Mouse (Mus musculus) heart, embryonic 12.5 days (tissue): ENCODE measurements around the gene Pisd. TPM values are rescaled to one million over a fixed set of nuclear protein-coding genes. Genes with fewer than 3 reads are reported as not detected.
"Not testable (repeated sequence)": the region's sequence is repeated elsewhere in the genome, so short reads cannot be mapped to it uniquely, and the experiment has no call there.

Experiments used
- ATAC-seq: fragments of 200-750 bp; cut with Nextera tagmentation; 2 replicates; pipeline ENCODE4 v1.8.0; 2017; ENCODE audit warnings: moderate TSS enrichment, moderate library complexity; ENCODE audit not compliant: insufficient number of reproducible peaks, low FRiP score
- H3K27ac ChIP-seq: fragments of 300-500 bp; sonication (generic); 2 replicates; pipeline ENCODE4 v1.5.1; 2016; ENCODE audit warnings: mild to moderate bottlenecking, moderate library complexity; ENCODE audit not compliant: poor library complexity, severe bottlenecking
- H3K27me3 ChIP-seq: fragments of 300-500 bp; sonication (generic); replicated peaks from 2 replicates; pipeline ENCODE4 v1.6.1; 2016; ENCODE audit warnings: mild to moderate bottlenecking, moderate library complexity
- H3K36me3 ChIP-seq: fragments of 300-500 bp; sonication (generic); 2 replicates; pipeline ENCODE4 v1.6.1; 2016; ENCODE audit warnings: mild to moderate bottlenecking, moderate library complexity
- H3K4me1 ChIP-seq: fragments of 300-500 bp; sonication (generic); replicated peaks from 2 replicates; pipeline ENCODE4 v1.6.1; 2016; ENCODE audit warnings: mild to moderate bottlenecking
- H3K4me2 ChIP-seq: fragments of 300-500 bp; sonication (generic); 2 replicates; pipeline ENCODE4 v1.6.1; 2016; ENCODE audit warnings: mild to moderate bottlenecking, moderate library complexity
- H3K4me3 ChIP-seq: fragments of 300-500 bp; sonication (generic); 2 replicates; pipeline ENCODE4 v1.5.1; 2016; ENCODE audit warnings: mild to moderate bottlenecking
- H3K9ac ChIP-seq: fragments of 300-500 bp; sonication (generic); 2 replicates; pipeline ENCODE4 v1.6.1; 2016; ENCODE audit warnings: mild to moderate bottlenecking, moderate library complexity
- H3K9me3 ChIP-seq: fragments of 300-500 bp; sonication (generic); replicated peaks from 2 replicates; pipeline ENCODE4 v1.6.1; 2016; ENCODE audit warnings: mild to moderate bottlenecking, moderate library complexity
- whole genome bisulfite sequencing: fragments of 180-500 bp; shearing (Covaris S2); methylation state at CpG from one replicate; pipeline ENCODE4 v1.1.7; 2016; 5-methylcytosine and 5-hydroxymethylcytosine counted together
- polyA plus RNA-seq: library from polyadenylated mRNA; unstranded; fragments of >200 nt; fragmentation: Nextera tagmentation; extraction: Ambion mirVana; gene quantifications from 2 replicates; pipeline ENCODE4 v1.2.1, GENCODE M21; 2016

Gene Pisd
- polyA plus RNA-seq = 47.7 and 49.3 TPM in 2 replicates

GRCm38 (mm10) chr5:32785313-32785915 is at the start of gene Pisd:
Pisd (minus strand) TSS chr5:32785646.
- Histone ChIP-seq H3K4me1 (peaks cover 4% of the 10 kb centered on the region), H3K27ac (0 out of 2 replicates have a peak within 1 kb of the TSS, but pooled peaks have one; percentile 20), H3K4me3 (peak within 1 kb of the TSS; percentile 87), H3K4me2 (peak within 1 kb of the TSS; percentile 90), H3K27me3 (no peaks in the 10 kb centered on the region), H3K9ac (peak within 1 kb of the TSS; percentile 80), H3K36me3 (peaks cover 18% of the 10 kb centered on the region), H3K9me3 (no peaks in the 10 kb centered on the region)
- under 1% methylated on average over 51 of the region's 52 CpGs for WGBS
- ATAC-seq = peak; percentile 100

- Histone ChIP-seq H3K9ac (no peak overlapping the region), H3K4me2 (no peak overlapping the region), H3K36me3 (peaks cover 82% of the 10 kb centered on the region), H3K27me3 (no peaks in the 10 kb centered on the region), H3K9me3 (no peaks in the 10 kb centered on the region), H3K4me1 (no peaks in the 10 kb centered on the region), H3K4me3 (no peak overlapping the region), H3K27ac (no peak overlapping the region)
- no peak for ATAC-seq
- 76% methylated on average over 1 of the region's 1 CpGs for WGBS
Observed at GRCm38 (mm10) chr5:32834497-32834896, 49.1 kb upstream of the Pisd start.

- WGBS = 78% methylated on average over 2 of the region's 2 CpGs
- H3K9me3 ChIP-seq = no peaks in the 10 kb centered on the region
- peaks cover 87% of the 10 kb centered on the region for H3K36me3 ChIP-seq
Observed at GRCm38 (mm10) chr5:32830054-32830453, 44.6 kb upstream of the Pisd start.

GRCm38 (mm10) chr5:32828766-32829165 is 43.3 kb upstream of the Pisd start:
- H3K9ac ChIP-seq, H3K4me2 ChIP-seq, ATAC-seq, H3K27me3 ChIP-seq, H3K9me3 ChIP-seq, H3K27ac ChIP-seq, H3K4me3 ChIP-seq, H3K4me1 ChIP-seq: not testable (repeated sequence)
- H3K36me3 ChIP-seq = peaks cover 74% of the 10 kb centered on the region
- WGBS = 95% methylated on average over 1 of the region's 1 CpGs

More at GRCm38 (mm10) chr5:32830054-32830453, 44.6 kb upstream of the Pisd start:
- H3K4me3 ChIP-seq = no peak overlapping the region
- no peak overlapping the region for H3K4me2 ChIP-seq
- H3K27me3 ChIP-seq = no peaks in the 10 kb centered on the region
- no peaks in the 10 kb centered on the region for H3K4me1 ChIP-seq
- no peak overlapping the region for H3K9ac ChIP-seq
- no peak for ATAC-seq
- H3K27ac ChIP-seq = no peak overlapping the region

- no peaks in the 10 kb centered on the region for H3K9me3 ChIP-seq
- peaks cover 70% of the 10 kb centered on the region for H3K36me3 ChIP-seq
- ATAC-seq = no peak
- 70% methylated on average over 7 of the region's 7 CpGs for WGBS
- no peaks in the 10 kb centered on the region for H3K27me3 ChIP-seq
- no peak within 1 kb of the TSS for H3K4me3 ChIP-seq
- no peak within 1 kb of the TSS for H3K9ac ChIP-seq
- no peak within 1 kb of the TSS for H3K27ac ChIP-seq
- no peak within 1 kb of the TSS for H3K4me2 ChIP-seq
- no peaks in the 10 kb centered on the region for H3K4me1 ChIP-seq
Observed at GRCm38 (mm10) chr5:32827009-32827408, 41.6 kb upstream of the Pisd start, which contains the start of gene Gm20671. Gm20671 (minus strand) TSS chr5:32827109.

- peaks cover 71% of the 10 kb centered on the region for H3K36me3 ChIP-seq
- no peaks in the 10 kb centered on the region for H3K9me3 ChIP-seq
- no peaks in the 10 kb centered on the region for H3K27me3 ChIP-seq
- 91% methylated on average over 8 of the region's 8 CpGs for WGBS
- H3K27ac ChIP-seq = no peak overlapping the region
- no peak overlapping the region for H3K4me3 ChIP-seq
- no peak overlapping the region for H3K9ac ChIP-seq
- no peaks in the 10 kb centered on the region for H3K4me1 ChIP-seq
- no peak overlapping the region for H3K4me2 ChIP-seq
- no peak for ATAC-seq
Observed at GRCm38 (mm10) chr5:32820471-32820870, 35.0 kb upstream of the Pisd start.

- Histone ChIP-seq H3K36me3 (peaks cover 72% of the 10 kb centered on the region), H3K27me3 (no peaks in the 10 kb centered on the region)
Observed at GRCm38 (mm10) chr5:32815396-32815795, 29.9 kb upstream of the Pisd start.

GRCm38 (mm10) chr5:32786454-32786853 is 1.0 kb upstream of the Pisd start:
- H3K4me1 ChIP-seq, H3K4me2 ChIP-seq, H3K27ac ChIP-seq, ATAC-seq, H3K27me3 ChIP-seq, H3K9ac ChIP-seq, H3K9me3 ChIP-seq, H3K4me3 ChIP-seq: not testable (repeated sequence)
- H3K36me3 ChIP-seq = peaks cover 28% of the 10 kb centered on the region
- WGBS = 60% methylated on average over 1 of the region's 1 CpGs

More at GRCm38 (mm10) chr5:32815396-32815795, 29.9 kb upstream of the Pisd start:
- Histone ChIP-seq H3K27ac (no peak overlapping the region), H3K4me3 (no peak overlapping the region), H3K4me1 (no peaks in the 10 kb centered on the region), H3K4me2 (no peak overlapping the region), H3K9me3 (no peaks in the 10 kb centered on the region), H3K9ac (no peak overlapping the region)
- WGBS = 92% methylated on average over 4 of the region's 4 CpGs
- ATAC-seq = no peak

- H3K4me1 ChIP-seq = peaks cover 4% of the 10 kb centered on the region
- H3K9me3 ChIP-seq = no peaks in the 10 kb centered on the region
- H3K27me3 ChIP-seq = no peaks in the 10 kb centered on the region
- WGBS = 24% methylated on average over 5 of the region's 5 CpGs
- peaks cover 17% of the 10 kb centered on the region for H3K36me3 ChIP-seq
- ATAC-seq = no peak
- H3K4me3 ChIP-seq = peak overlapping the region; percentile 87
- H3K9ac ChIP-seq = peak overlapping the region; percentile 80
- H3K4me2 ChIP-seq = peak overlapping the region; percentile 90
- no peak overlapping the region for H3K27ac ChIP-seq
Observed at GRCm38 (mm10) chr5:32784726-32785125, 720 bp downstream of the Pisd start.

GRCm38 (mm10) chr5:32781596-32781995 is 3.9 kb downstream of the Pisd start:
- no peak overlapping the region for H3K9ac ChIP-seq

GRCm38 (mm10) chr5:32778168-32778567 is 7.3 kb downstream of the Pisd start:
- Histone ChIP-seq H3K4me1 (no peaks in the 10 kb centered on the region), H3K27ac (no peak overlapping the region), H3K9ac (no peak overlapping the region), H3K4me3 (no peak overlapping the region), H3K9me3 (no peaks in the 10 kb centered on the region), H3K36me3 (peaks cover 14% of the 10 kb centered on the region), H3K27me3 (no peaks in the 10 kb centered on the region), H3K4me2 (no peak overlapping the region)
- ATAC-seq = no peak
- 78% methylated on average over 3 of the region's 3 CpGs for WGBS

More at GRCm38 (mm10) chr5:32781596-32781995, 3.9 kb downstream of the Pisd start:
- Histone ChIP-seq H3K9me3 (no peaks in the 10 kb centered on the region), H3K4me1 (peaks cover 4% of the 10 kb centered on the region), H3K4me2 (no peak overlapping the region), H3K27ac (no peak overlapping the region), H3K36me3 (peaks cover 3% of the 10 kb centered on the region; the same call in 1 of the 2 replicates), H3K27me3 (no peaks in the 10 kb centered on the region), H3K4me3 (no peak overlapping the region)
- 89% methylated on average over 5 of the region's 5 CpGs for WGBS
- ATAC-seq = no peak

- no peak overlapping the region for H3K27ac ChIP-seq
- 0 out of 2 replicates have a peak, but pooled peaks cover 5% of the 10 kb centered on the region for H3K4me1 ChIP-seq
- ATAC-seq = no peak
- H3K4me2 ChIP-seq = no peak overlapping the region
- no peaks in the 10 kb centered on the region for H3K9me3 ChIP-seq
- WGBS = 87% methylated on average over 2 of the region's 2 CpGs
- peaks cover 20% of the 10 kb centered on the region for H3K36me3 ChIP-seq
- H3K27me3 ChIP-seq = no peaks in the 10 kb centered on the region
- H3K9ac ChIP-seq = no peak overlapping the region
- no peak overlapping the region for H3K4me3 ChIP-seq
Observed at GRCm38 (mm10) chr5:32772361-32772760, 13.1 kb downstream of the Pisd start.
